Mouse (Mus musculus) effector memory CD4-positive, alpha-beta T cell, adult 7 months (primary cell): ENCODE data around the gene Gm26992. TPM values are rescaled to one million over a fixed set of nuclear protein-coding genes. Genes with fewer than 3 reads are reported as not detected.

Experiments
- polyA plus RNA-seq: library from polyadenylated mRNA; unstranded; fragments of 100-300 nt; shearing (Covaris generic); gene quantifications from one replicate; pipeline ENCODE4 v1.2.1, GENCODE M21; 2017

Gm26992 gene
- polyA plus RNA-seq: not detected

GRCm38 (mm10) chrX:103421710-103422109, at the start of gene Gm26992:
TSS of gene Gm26992 (plus strand) at chrX:103422010.

DNA sequence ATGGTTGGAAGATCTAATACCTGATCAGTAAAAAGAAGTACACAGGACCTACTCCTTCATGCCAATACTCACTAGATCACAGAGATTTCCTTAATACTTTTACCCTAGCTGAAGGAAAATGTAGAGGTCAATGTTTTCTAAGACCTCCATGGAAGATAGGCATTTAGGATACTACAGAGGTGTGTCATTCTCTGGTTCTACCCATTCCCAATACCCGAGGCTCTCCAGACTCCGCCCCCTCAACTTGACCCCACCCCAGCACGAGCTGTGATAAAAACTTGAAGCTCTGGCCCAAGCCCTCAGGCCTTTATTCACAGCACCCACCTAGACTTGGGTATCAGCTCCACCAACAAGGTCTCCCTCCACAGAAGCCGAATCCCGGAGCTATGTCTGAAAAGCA, 7.6 kb upstream of the Gm26992 start, which contains the start of gene Tsx:
Gene Tsx, plus strand, starts transcription at position 301 of the 400 bp plus-strand sequence.

Other genes starting within 250 kb of the Gm26992 start
- gene Nap1l2, start 235.4 kb upstream of the Gm26992 start, polyA plus RNA-seq: not detected
- gene Cdx4, start 100.6 kb upstream of the Gm26992 start, polyA plus RNA-seq: not detected
- gene Chic1, start 65.5 kb upstream of the Gm26992 start, polyA plus RNA-seq: 3.1 TPM
- 0.80 TPM for gene Tsx, start 7.5 kb upstream of the Gm26992 start, polyA plus RNA-seq
- not detected for gene Zcchc13, start 208.6 kb downstream of the Gm26992 start, polyA plus RNA-seq